Mouse (Mus musculus): Measurements from ENCODE around the gene Fktn.
"Not testable (repeated sequence)": the region's sequence is repeated elsewhere in the genome, so short reads cannot be mapped to it uniquely, and the experiment has no call there.

Fktn gene

GRCm38 (mm10) chr4:53806428-53806827 is 92.6 kb downstream of the Fktn start:
- in situ Hi-C loops (cut with MboI; ENCODE audit: low pct_unique_long_range_greater_than_20kb in 1 of 2, low sequenced_read_pairs in 2 of 2, unreplicated experiment in 1 of 2), result not testable (repeated sequence)

- in situ Hi-C loops (cut with MboI; ENCODE audit: low pct_unique_long_range_greater_than_20kb in 1 of 2, low sequenced_read_pairs in 2 of 2, unreplicated experiment in 1 of 2), result no loop called here
Observed at GRCm38 (mm10) chr4:53818320-53818719, 104.5 kb downstream of the Fktn start.

GRCm38 (mm10) chr4:53823697-53824096 is 109.9 kb downstream of the Fktn start:
- in situ Hi-C loops (cut with MboI; ENCODE audit: low pct_unique_long_range_greater_than_20kb in 1 of 2, low sequenced_read_pairs in 2 of 2, unreplicated experiment in 1 of 2), result no loop called here

- in situ Hi-C loops (cut with MboI; ENCODE audit: low pct_unique_long_range_greater_than_20kb in 1 of 2, low sequenced_read_pairs in 2 of 2, unreplicated experiment in 1 of 2), result no loop called here
Observed at GRCm38 (mm10) chr4:53824831-53825230, 111.0 kb downstream of the Fktn start.

DNA sequence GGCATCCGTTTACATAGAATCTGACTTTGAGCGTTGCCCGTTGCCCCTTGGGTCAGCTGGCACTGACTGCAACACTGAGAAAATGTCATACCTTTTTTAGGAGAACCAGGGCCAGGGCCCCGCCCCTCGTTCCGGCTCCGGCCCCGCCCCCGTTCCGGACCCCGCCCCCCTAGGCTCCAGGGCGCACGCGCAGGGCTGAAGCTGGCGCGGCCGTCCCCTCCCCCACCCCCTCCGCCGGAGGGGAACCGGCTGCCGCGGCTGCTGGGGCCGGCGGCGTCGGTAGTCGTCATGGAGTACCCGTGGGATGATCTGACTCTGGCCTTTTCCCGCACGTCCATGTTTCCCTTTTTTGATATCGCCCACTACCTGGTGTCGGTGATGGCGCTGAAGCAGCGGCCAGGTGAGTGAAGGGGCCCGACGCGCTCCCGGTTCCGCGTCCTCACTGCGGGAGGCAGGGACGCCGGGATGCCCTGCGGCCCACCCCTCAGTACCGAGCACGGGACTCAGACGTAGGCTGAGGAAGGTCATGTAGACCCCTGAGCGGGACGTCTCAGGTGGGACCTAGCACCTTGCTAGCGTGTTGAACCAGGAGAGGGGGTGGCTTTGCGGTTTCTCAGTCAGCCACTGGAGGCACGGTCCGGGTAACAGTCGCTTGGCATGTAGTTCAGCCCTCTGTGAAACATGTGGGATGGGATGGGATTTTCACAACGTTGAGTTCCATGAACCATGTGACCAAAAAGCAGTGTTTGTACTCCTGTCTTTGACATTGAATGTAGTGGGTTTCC is 112.2 kb downstream of the Fktn start, which contains the start of gene Tmem38b:
Gene Tmem38b (plus strand): TSS at position 225 of the 785 bp plus-strand sequence.
- in situ Hi-C loops (cut with MboI; ENCODE audit: low pct_unique_long_range_greater_than_20kb in 1 of 2, low sequenced_read_pairs in 2 of 2, unreplicated experiment in 1 of 2), result no loop called here

GRCm38 (mm10) chr4:53826641-53827248 is 112.9 kb downstream of the Fktn start:
- in situ Hi-C loops (cut with MboI; ENCODE audit: low pct_unique_long_range_greater_than_20kb in 1 of 2, low sequenced_read_pairs in 2 of 2, unreplicated experiment in 1 of 2), result no loop called here

Measured in mouse embryonic stem cell (cell line).